Mouse (Mus musculus): ENCODE results near the gene Rbm8a.

DNA sequence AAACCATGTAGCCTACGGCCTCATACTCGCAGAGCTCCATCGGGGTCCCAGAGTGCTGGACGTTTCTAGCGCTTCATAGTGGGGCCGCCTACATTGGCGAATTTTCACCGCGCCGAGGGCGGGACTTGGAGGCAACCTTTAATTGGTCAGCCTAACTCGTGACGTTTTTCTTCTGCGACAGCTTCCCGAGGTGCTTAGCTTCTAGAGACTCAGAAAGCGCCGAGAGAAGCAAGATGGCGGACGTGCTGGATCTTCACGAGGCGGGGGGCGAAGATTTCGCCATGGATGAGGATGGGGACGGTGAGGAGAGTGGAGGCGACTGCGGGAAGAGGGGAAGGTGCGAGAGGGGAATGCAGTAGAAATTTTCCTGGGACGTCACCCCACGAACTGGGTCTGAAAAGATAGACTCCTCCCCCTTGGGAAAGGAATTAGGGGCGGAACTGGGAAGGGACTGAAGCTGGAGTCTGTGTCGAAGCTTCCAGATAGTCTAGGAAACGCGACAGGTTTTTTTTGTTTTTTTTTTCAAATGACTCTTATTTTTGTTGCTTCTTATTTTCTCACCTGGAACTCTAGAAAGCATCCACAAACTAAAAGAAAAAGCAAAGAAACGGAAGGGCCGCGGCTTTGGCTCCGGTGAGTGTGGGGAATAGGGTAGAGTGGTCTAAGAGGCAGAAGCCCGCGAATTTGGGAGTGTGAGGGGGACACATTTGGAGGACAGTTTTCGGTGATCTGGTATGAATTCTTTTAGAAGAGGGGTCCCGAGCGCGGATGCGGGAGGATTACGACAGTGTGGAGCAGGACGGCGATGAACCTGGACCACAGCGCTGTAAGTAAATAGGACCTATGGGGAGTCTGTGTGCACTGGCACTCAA is at the start of gene Rbm8a:
- TF ChIP-seq CTCF (IDR thresholded peaks at IDR 0.05 in 2 of 3, conservative IDR thresholded peaks at IDR 0.05 in 1 of 3; ENCODE audit: control insufficient read depth in 1 of 3, insufficient read depth in 1 of 3, low read depth in 2 of 3, low read length in 3 of 3, poor library complexity in 1 of 3, severe bottlenecking in 1 of 3) (no peak), BHLHE40 (IDR thresholded peaks at IDR 0.05; ENCODE audit: borderline replicate concordance, low read depth, low read length) (no peak), JUND (IDR thresholded peaks at IDR 0.05; ENCODE audit: low read depth, low read length) (peak; percentile 55; the same call in 1 of the 2 replicates), GATA1 (IDR thresholded peaks at IDR 0.05; ENCODE audit: low read depth, low read length) (no peak), MYB (IDR thresholded peaks at IDR 0.05; ENCODE audit: low read depth, low read length) (no peak), EP300 (IDR thresholded peaks at IDR 0.05; ENCODE audit: low read depth in 1 of 2, low read length in 2 of 2) (no peak; a peak in 1 of 4 replicates), RAD21 (IDR thresholded peaks at IDR 0.05; ENCODE audit: low read depth, low read length) (no peak), ZMIZ1 (IDR thresholded peaks at IDR 0.05; ENCODE audit: low read depth, low read length) (peak; percentile 98), POLR2AphosphoS2 (IDR thresholded peaks at IDR 0.05; ENCODE audit: low read length) (peak; percentile 100), POLR2A (IDR thresholded peaks at IDR 0.05; ENCODE audit: control insufficient read depth in 1 of 2, insufficient read depth in 1 of 2, low read depth in 1 of 2, low read length in 2 of 2, poor library complexity in 1 of 2) (peak; percentile 93 to 100; a peak in 3 of 4 replicates), GABPA (IDR thresholded peaks at IDR 0.05; ENCODE audit: low read depth, low read length) (peak; percentile 53; the same call in 1 of the 2 replicates), USF2 (IDR thresholded peaks at IDR 0.05; ENCODE audit: borderline replicate concordance in 1 of 2, insufficient read depth in 1 of 2, low read depth in 1 of 2, low read length in 2 of 2) (no peak), MAZ (IDR thresholded peaks at IDR 0.05; ENCODE audit: low read depth, low read length) (0 out of 2 replicates have a peak, but pooled peaks have one; percentile 42)

Measured in MEL (cell line).